Comparison of ENCODE assay signal across 8 mouse cellular contexts in the genomic region with DNA sequence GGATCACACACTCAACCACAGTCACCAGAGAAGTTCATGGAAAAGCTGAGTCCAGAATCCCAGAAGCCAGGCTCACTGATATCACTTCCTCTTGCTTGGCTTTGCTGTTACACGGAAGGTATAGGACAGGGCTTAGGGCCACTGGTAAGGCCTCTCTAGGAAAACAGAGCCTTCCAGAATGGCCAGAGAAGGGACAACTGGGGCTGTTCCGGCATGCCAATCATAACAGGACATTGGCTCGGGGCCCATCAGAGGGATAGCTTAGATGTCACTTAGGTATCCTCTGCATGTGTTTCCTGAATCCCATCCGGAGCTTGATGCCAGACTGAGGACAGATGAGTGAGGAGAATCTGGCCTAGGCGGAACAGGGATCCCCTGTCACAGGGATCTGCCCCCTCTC.
DNase-seq lines count a peak whose midpoint lies in the region; ATAC-seq and TF ChIP-seq lines count a peak whose summit lies in the region.

No protein-coding gene starts in this region.

- no peaks in the 10 kb centered on the region for H3K36me3 ChIP-seq in hindbrain, embryonic 12.5 days
- H3K36me3 ChIP-seq in limb, embryonic 14.5 days (ENCODE audit: control insufficient read depth, insufficient read depth, low read length) = no peaks in the 10 kb centered on the region
- no peaks in the 10 kb centered on the region for H3K36me3 ChIP-seq in myocyte (ENCODE audit: control insufficient read depth, insufficient read depth)

- no peaks in the 10 kb centered on the region for H3K79me2 ChIP-seq in myocyte (ENCODE audit: control insufficient read depth, insufficient read depth)

- DNase-seq in left cerebral cortex, adult 2 months (ENCODE audit: extremely low spot score in 1 of 2, low spot score in 2 of 2) = no peak
- DNase-seq in left cerebral cortex, adult 11 months (ENCODE audit: low spot score) = no peak
- DNase-seq in limb, embryonic 14.5 days (ENCODE audit: low spot score) = no peak
- DNase-seq in thymus, adult 18-20 months = no peak
- no peak for DNase-seq in embryo, embryonic 11 days
- DNase-seq in urinary bladder, postnatal 4 days (ENCODE audit: low spot score in 2 of 2) = no peak

- peak; percentile 11; the same call in 1 of the 2 replicates for ATAC-seq in hindbrain, embryonic 12.5 days (ENCODE audit: low FRiP score)
- no peak for ATAC-seq in limb, embryonic 14.5 days (ENCODE audit: low FRiP score, low read depth)

- H3K9me3 ChIP-seq in hindbrain, embryonic 12.5 days (replicated peaks) = no peaks in the 10 kb centered on the region
- H3K9me3 ChIP-seq in limb, embryonic 14.5 days (ENCODE audit: control insufficient read depth, low read length) = no peaks in the 10 kb centered on the region

- peaks cover 57% of the 10 kb centered on the region for H3K27me3 ChIP-seq in hindbrain, embryonic 12.5 days
- no peaks in the 10 kb centered on the region; the same call in 1 of the 2 replicates for H3K27me3 ChIP-seq in limb, embryonic 14.5 days (ENCODE audit: control insufficient read depth, insufficient read depth, low read length)
- H3K27me3 ChIP-seq in myocyte (ENCODE audit: control insufficient read depth, insufficient read depth, insufficient read length) = no peaks in the 10 kb centered on the region

- H3K9ac ChIP-seq in hindbrain, embryonic 12.5 days = no peak overlapping the region
- peak overlapping the region; percentile 45 for H3K9ac ChIP-seq in limb, embryonic 14.5 days (ENCODE audit: low read depth, low read length, severe bottlenecking)

- peak overlapping the region; percentile 63 for H3K27ac ChIP-seq in left cerebral cortex, adult 2 months
- H3K27ac ChIP-seq in hindbrain, embryonic 12.5 days = peak overlapping the region; percentile 90
- H3K27ac ChIP-seq in limb, embryonic 14.5 days (replicated peaks; ENCODE audit: low read depth, low read length) = peak overlapping the region; percentile 77; the same call in 1 of the 2 replicates

- peaks cover 26% of the 10 kb centered on the region for H3K4me1 ChIP-seq in hindbrain, embryonic 12.5 days
- H3K4me1 ChIP-seq in limb, embryonic 14.5 days (ENCODE audit: control insufficient read depth, insufficient read depth, low read length) = no peaks in the 10 kb centered on the region; the same call in 1 of the 2 replicates

- no peak for TF ChIP-seq CTCF in left cerebral cortex, adult 2 months (IDR thresholded peaks at IDR 0.05)

- no peak for TF ChIP-seq POLR2A in limb, embryonic 14.5 days (IDR thresholded peaks at IDR 0.05; ENCODE audit: borderline replicate concordance, extremely low read depth, insufficient read depth, insufficient read length)
- TF ChIP-seq POLR2A in myocyte (IDR thresholded peaks at IDR 0.05; ENCODE audit: insufficient read length, low read depth) = no peak

- 71% methylated on average over 5 of the region's 5 CpGs for WGBS in hindbrain, embryonic 12.5 days
- WGBS in limb, embryonic 14.5 days = 48% methylated on average over 5 of the region's 5 CpGs

- intact Hi-C loops in left cerebral cortex, adult 2 months (cut with DNase I) = loop anchor here (2.0 kb wide), 1 partner anchor 63 kb away; a partner anchor contains a TSS

- H3ac ChIP-seq in myocyte (ENCODE audit: control insufficient read depth, insufficient read length) = no peak overlapping the region

- H3K4me2 ChIP-seq in hindbrain, embryonic 12.5 days (replicated peaks) = peak overlapping the region; percentile 35; the same call in 1 of the 2 replicates
- H3K4me2 ChIP-seq in limb, embryonic 14.5 days (replicated peaks; ENCODE audit: low read depth, low read length, severe bottlenecking) = no peak overlapping the region
- H3K4me2 ChIP-seq in myocyte (ENCODE audit: low read depth) = peak overlapping the region; percentile 24

- no peak overlapping the region for H3K4me3 ChIP-seq in left cerebral cortex, adult 2 months
- H3K4me3 ChIP-seq in hindbrain, embryonic 12.5 days = no peak overlapping the region
- no peak overlapping the region for H3K4me3 ChIP-seq in limb, embryonic 14.5 days (replicated peaks; ENCODE audit: low read length)
- H3K4me3 ChIP-seq in myocyte = no peak overlapping the region

TF ChIP-seq in myocyte, 11 proteins besides CTCF, POLR2A, EP300 and RAD21:
- TF ChIP-seq E2F4 (IDR thresholded peaks at IDR 0.05; ENCODE audit: insufficient read depth) (no peak), REST (IDR thresholded peaks at IDR 0.05; ENCODE audit: insufficient read depth, insufficient read length) (no peak)
